Mouse (Mus musculus): ENCODE data around the gene A030003K21Rik.
"Not testable (repeated sequence)": the region's sequence is repeated elsewhere in the genome, so short reads cannot be mapped to it uniquely, and the experiment has no call there.

A030003K21Rik gene

GRCm38 (mm10) chr1:82943295-82943694 lies at the start of gene A030003K21Rik:
TSS of gene A030003K21Rik (minus strand) at chr1:82943388.
- not testable (repeated sequence) for DNase-seq (ENCODE audit: low read depth, low spot score)

GRCm38 (mm10) chr1:82992093-82992492 lies 48.9 kb upstream of the A030003K21Rik start:
- DNase-seq (ENCODE audit: low read depth, low spot score), result no peak

- DNase-seq (ENCODE audit: low read depth, low spot score), result no peak
These were observed 48.4 kb upstream of the A030003K21Rik start for GRCm38 (mm10) chr1:82991596-82991995.

GRCm38 (mm10) chr1:82991062-82991461 lies 47.9 kb upstream of the A030003K21Rik start:
- DNase-seq (ENCODE audit: low read depth, low spot score), result no peak

GRCm38 (mm10) chr1:82987530-82988198 lies 44.5 kb upstream of the A030003K21Rik start:
- DNase-seq (ENCODE audit: low read depth, low spot score), result peak; percentile 57

- no peak for DNase-seq (ENCODE audit: low read depth, low spot score)
These were observed 43.5 kb upstream of the A030003K21Rik start for GRCm38 (mm10) chr1:82986738-82987137.

GRCm38 (mm10) chr1:82977840-82978239 lies 34.7 kb upstream of the A030003K21Rik start:
- DNase-seq (ENCODE audit: low read depth, low spot score), result no peak

- no peak for DNase-seq (ENCODE audit: low read depth, low spot score)
These were observed 32.6 kb upstream of the A030003K21Rik start for GRCm38 (mm10) chr1:82975750-82976149.

GRCm38 (mm10) chr1:82974342-82974741 lies 31.2 kb upstream of the A030003K21Rik start:
- no peak for DNase-seq (ENCODE audit: low read depth, low spot score)

- peak; percentile 18 for DNase-seq (ENCODE audit: low read depth, low spot score)
These were observed 30.7 kb upstream of the A030003K21Rik start for GRCm38 (mm10) chr1:82973901-82974300.

- DNase-seq (ENCODE audit: low read depth, low spot score), result no peak
These were observed 30.1 kb upstream of the A030003K21Rik start for GRCm38 (mm10) chr1:82973244-82973643.

- DNase-seq (ENCODE audit: low read depth, low spot score), result no peak
These were observed 28.9 kb upstream of the A030003K21Rik start for GRCm38 (mm10) chr1:82972046-82972445.

GRCm38 (mm10) chr1:82966413-82966812 lies 23.2 kb upstream of the A030003K21Rik start:
- DNase-seq (ENCODE audit: low read depth, low spot score), result no peak

GRCm38 (mm10) chr1:82959870-82960385 lies 16.7 kb upstream of the A030003K21Rik start, which contains the start of gene Gm47955:
TSS of gene Gm47955 (plus strand) at chr1:82960286.
- DNase-seq (ENCODE audit: low read depth, low spot score), result peak; percentile 75

- DNase-seq (ENCODE audit: low read depth, low spot score), result not testable (repeated sequence)
These were observed 12.7 kb upstream of the A030003K21Rik start, which contains the start of gene Gm7544 for GRCm38 (mm10) chr1:82955913-82956312. TSS of gene Gm7544 (minus strand) at chr1:82956013.

GRCm38 (mm10) chr1:82948601-82949000 lies 5.4 kb upstream of the A030003K21Rik start:
- peak; percentile 58 for DNase-seq (ENCODE audit: low read depth, low spot score)

- not testable (repeated sequence) for DNase-seq (ENCODE audit: low read depth, low spot score)
These were observed 2.8 kb upstream of the A030003K21Rik start for GRCm38 (mm10) chr1:82946029-82946428.

- DNase-seq (ENCODE audit: low read depth, low spot score), result not testable (repeated sequence)
These were observed 683 bp downstream of the A030003K21Rik start for GRCm38 (mm10) chr1:82942505-82942904.

GRCm38 (mm10) chr1:82938666-82939065 lies 4.5 kb downstream of the A030003K21Rik start:
- DNase-seq (ENCODE audit: low read depth, low spot score), result no peak

GRCm38 (mm10) chr1:82931326-82931725 lies 11.9 kb downstream of the A030003K21Rik start, which contains the start of gene Gm6217:
TSS of gene Gm6217 (minus strand) at chr1:82931399.
- not testable (repeated sequence) for DNase-seq (ENCODE audit: low read depth, low spot score)

- not testable (repeated sequence) for DNase-seq (ENCODE audit: low read depth, low spot score)
These were observed 12.6 kb downstream of the A030003K21Rik start for GRCm38 (mm10) chr1:82930558-82930957.

GRCm38 (mm10) chr1:82924650-82925049 lies 18.5 kb downstream of the A030003K21Rik start, which contains the start of gene A030014E15Rik:
TSS of gene A030014E15Rik (plus strand) at chr1:82924917.
- peak; percentile 18 for DNase-seq (ENCODE audit: low read depth, low spot score)

- not testable (repeated sequence) for DNase-seq (ENCODE audit: low read depth, low spot score)
These were observed 29.8 kb downstream of the A030003K21Rik start for GRCm38 (mm10) chr1:82913434-82913833.
